Mouse (Mus musculus): ENCODE measurements around the gene Gm438.
"Not testable (repeated sequence)": the region's sequence is repeated elsewhere in the genome, so short reads cannot be mapped to it uniquely, and the experiment has no call there.

The Gm438 gene

DNA sequence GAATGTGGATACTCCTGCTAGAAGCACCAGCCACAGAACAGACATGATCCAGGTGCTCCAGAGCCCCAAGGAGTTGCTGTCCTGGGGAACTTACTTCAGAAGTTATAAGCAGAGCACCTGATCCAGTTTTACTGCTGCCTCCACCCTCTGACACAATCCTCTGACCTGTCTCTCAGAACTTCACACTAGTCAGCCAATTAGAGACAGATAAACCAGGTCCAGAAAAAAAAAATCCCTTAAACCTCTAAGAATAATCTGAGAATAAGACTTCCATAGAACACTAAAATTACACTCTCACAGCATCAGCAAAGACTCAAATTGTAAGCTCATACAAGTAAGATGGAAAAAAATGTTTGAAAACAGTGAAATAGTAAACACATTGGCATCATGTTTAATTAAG is at the start of gene Gm438:
Gene Gm438 (minus strand): TSS at position 101 of the 400 bp plus-strand sequence.
- ATAC-seq (ENCODE audit: insufficient number of reproducible peaks, low FRiP score, low TSS enrichment) = no peak

DNA sequence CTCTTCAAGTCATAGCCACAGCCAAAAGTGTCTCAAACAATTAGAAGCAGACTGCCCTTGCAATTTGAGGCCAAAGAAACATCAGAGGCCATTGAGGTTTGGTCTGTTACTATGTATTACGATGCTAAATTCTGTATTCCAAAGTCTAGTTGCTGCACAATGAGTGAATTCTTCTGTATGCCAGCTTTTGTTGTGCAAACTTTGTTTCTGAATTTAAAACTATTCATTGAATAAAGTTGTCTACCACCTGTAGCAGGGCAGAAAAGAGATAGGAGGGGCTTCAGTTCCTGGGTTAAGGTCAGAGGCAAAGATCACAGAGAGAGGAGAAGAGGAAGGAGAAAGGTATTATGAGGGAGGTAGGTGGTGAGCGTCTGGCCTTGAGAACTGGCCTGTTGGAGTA is 38.3 kb upstream of the Gm438 start:
- no peak for ATAC-seq (ENCODE audit: insufficient number of reproducible peaks, low FRiP score, low TSS enrichment)

DNA sequence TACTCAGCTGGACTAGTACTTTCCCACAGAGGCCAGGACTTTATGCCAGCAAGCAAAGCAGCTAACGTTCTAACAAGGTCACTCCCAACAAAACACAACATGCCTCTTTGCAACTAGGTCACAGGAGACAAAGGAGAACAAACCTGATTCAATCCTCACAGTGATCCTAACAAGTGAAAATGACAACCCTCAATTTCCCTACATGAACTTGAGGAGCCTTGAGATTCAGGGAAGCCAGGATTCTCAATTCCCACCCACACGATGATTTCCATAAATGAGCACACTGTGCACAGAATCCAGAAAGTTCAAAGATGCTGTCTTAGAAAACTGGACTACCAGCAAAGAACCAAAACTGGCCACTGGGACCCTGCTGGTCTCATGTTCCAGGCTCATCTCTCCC is 37.6 kb upstream of the Gm438 start:
- no peak for ATAC-seq (ENCODE audit: insufficient number of reproducible peaks, low FRiP score, low TSS enrichment)

DNA sequence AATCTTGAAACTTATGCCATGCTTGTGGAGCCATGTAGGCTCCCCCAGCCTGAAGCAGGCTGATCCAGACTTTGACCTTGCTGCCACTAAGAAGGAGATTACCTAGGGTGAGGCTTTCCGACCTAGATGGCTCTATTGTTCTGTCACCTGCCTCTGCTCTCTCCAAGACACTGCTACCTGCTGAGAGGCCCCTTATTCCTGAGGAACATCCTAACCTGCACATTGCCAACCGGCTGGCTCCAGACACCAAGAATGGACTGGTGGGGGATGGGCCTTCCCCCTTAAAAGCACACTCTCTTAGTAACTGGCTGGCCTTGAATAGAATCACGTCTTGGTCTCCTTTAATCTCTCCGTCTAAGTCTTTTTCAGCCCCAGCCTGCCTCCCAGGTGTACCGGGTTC is 20.8 kb upstream of the Gm438 start:
- ATAC-seq (ENCODE audit: insufficient number of reproducible peaks, low FRiP score, low TSS enrichment) = not testable (repeated sequence)

DNA sequence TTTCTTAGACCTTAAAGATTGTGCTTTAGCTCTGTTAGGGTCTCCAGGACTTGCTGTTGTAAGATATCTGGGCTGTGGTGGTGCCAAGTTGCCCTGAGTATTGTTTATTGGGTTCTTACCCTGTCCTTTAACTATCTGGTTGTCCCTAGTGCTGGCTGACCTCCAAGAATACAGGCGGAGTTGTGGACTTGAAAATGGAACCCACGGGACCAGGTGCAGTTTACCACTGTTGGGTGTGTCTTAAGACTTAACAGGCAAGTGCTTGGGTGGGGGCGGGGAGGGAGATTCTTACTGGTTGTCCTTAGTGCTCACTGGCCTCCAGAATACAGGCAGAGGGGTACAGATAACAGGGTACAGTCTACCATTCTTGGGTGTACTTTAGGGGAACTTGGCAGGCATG is 17.2 kb upstream of the Gm438 start:
- no peak for ATAC-seq (ENCODE audit: insufficient number of reproducible peaks, low FRiP score, low TSS enrichment)

DNA sequence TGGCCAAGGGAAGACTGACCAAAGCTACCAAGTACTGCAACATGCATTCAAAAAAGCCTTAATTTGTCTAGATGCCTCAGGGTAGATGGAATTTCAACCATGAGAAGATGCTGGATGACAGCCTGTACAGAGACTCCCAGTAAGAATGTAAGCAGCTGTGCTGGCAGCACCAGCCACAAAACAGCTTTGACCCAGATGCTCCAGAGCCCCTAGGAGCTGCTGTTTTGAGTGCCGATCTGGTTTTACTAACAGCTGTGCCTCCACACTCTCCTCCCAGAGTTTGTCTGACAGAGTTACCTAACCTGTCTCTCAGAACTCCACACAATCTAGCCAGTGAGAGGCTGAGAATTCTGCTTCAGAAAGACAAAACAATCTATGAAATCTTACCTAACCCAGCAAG is 3.8 kb upstream of the Gm438 start:
- no peak for ATAC-seq (ENCODE audit: insufficient number of reproducible peaks, low FRiP score, low TSS enrichment)

DNA sequence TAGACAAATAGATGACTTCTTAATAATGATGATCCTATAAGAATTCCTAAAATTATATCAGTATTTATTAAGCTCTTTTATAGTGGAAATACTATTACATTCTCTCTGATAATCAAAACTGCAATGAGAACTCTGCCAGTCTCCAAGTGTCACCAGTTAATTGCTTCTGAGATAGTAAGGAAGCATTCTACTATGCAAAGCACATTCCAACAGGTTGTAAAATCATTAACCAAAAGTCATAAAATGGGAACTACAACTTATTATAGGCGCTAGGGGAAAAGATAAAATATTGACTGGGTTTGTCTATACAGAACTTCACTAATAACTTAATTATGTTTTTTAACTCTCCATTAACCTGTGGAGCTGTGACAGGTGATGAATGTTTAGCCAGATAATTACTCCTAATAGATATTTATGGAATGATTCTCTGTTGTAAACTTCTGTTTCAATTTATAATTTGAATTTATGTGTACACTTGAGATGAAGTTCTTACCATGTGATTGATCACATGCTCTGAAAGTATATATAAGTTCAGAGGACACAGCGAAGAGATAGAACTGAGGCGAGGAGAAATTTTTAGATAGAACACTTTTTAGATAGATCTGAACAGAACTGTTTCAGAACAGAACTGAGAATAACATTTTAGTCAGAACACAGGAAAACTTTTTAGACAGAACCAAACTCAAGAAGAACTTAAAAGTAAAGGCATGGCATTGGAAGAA is 3.7 kb downstream of the Gm438 start:
- no peak for ATAC-seq (ENCODE audit: insufficient number of reproducible peaks, low FRiP score, low TSS enrichment)

DNA sequence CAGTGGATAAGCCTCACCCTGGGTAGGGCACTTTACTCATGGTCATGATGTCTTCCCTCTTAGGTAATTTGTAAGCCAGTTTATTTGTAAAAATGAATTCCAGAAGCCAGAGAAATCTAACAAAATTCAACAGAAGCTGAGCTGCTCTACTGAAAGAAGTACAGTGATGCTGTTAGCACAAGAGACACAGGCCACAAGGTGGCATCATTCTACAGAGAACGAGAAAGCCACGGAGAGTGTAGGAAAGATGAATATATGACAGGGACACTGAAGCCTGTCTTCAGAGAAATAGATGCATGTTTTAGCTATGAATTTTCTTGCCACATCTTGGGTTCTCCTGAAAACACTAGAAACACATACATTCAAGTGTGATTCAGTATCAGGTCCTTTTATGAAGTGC is 20.7 kb downstream of the Gm438 start:
- no peak for ATAC-seq (ENCODE audit: insufficient number of reproducible peaks, low FRiP score, low TSS enrichment)

DNA sequence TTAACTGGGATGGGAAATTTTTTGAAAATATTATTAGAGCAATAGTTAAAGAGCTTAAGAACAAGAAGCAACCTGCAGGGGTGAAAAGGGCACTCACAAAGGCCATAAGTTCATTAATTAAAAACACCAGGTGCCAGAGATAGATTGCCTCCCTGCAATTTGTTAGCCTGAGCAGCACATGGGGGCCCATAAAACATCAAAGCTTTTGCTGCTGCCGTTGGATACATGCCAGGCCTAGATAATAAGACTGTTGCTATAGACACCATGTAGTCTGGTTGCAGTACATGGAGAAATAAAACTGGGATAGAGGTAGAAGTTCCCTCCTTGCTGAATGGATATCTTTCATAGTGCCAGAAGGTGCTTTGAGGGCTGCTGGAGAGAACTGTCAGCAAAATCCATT is 37.2 kb downstream of the Gm438 start:
- ATAC-seq (ENCODE audit: insufficient number of reproducible peaks, low FRiP score, low TSS enrichment) = no peak

Measured in cerebellum, adult (tissue).